Mouse (Mus musculus): ENCODE data around the gene Amt. TPM values are rescaled to one million over a fixed set of nuclear protein-coding genes. Genes with fewer than 3 reads are reported as not detected.

Amt gene
- polyA plus RNA-seq, 1 experiment from 2014 or later: 10.9 TPM

GRCm38 (mm10) chr9:108340258-108341138 lies 43.8 kb downstream of the Amt start:
- Histone ChIP-seq H3K36me3 (peaks cover 21% of the 10 kb centered on the region), H3K9me3 (no peaks in the 10 kb centered on the region), H3K27ac (replicated peaks) (peak overlapping the region; percentile 97), H3K4me1 (peaks cover 37% of the 10 kb centered on the region), H3K9ac (peak overlapping the region; percentile 97), H3K27me3 (replicated peaks) (no peaks in the 10 kb centered on the region), H3K4me3 (peak overlapping the region; percentile 87), H3K4me2 (peak overlapping the region; percentile 87)
- peak; percentile 4; the same call in 1 of the 2 replicates for ATAC-seq (ENCODE audit: extremely low read depth, insufficient number of reproducible peaks, low FRiP score, low TSS enrichment)
- WGBS: 45% methylated on average over 10 of the region's 10 CpGs

GRCm38 (mm10) chr9:108341139-108341475 lies 44.5 kb downstream of the Amt start:
- H3K4me2 ChIP-seq: peak overlapping the region; percentile 87
- H3K36me3 ChIP-seq: peaks cover 15% of the 10 kb centered on the region
- peak overlapping the region; percentile 97 for H3K9ac ChIP-seq
- peak overlapping the region; percentile 87 for H3K4me3 ChIP-seq
- H3K4me1 ChIP-seq: peaks cover 40% of the 10 kb centered on the region
- no peak for ATAC-seq (ENCODE audit: extremely low read depth, insufficient number of reproducible peaks, low FRiP score, low TSS enrichment)
- H3K27ac ChIP-seq (replicated peaks): peak overlapping the region; percentile 97
- no peaks in the 10 kb centered on the region for H3K9me3 ChIP-seq
- no peaks in the 10 kb centered on the region for H3K27me3 ChIP-seq (replicated peaks)
- WGBS: 80% methylated on average over 5 of the region's 5 CpGs

- Histone ChIP-seq H3K36me3 (peaks cover 10% of the 10 kb centered on the region), H3K4me1 (peaks cover 44% of the 10 kb centered on the region), H3K4me2 (peak overlapping the region; percentile 87), H3K4me3 (peak overlapping the region; percentile 87), H3K9me3 (no peaks in the 10 kb centered on the region), H3K27me3 (replicated peaks) (no peaks in the 10 kb centered on the region), H3K27ac (replicated peaks) (peak overlapping the region; percentile 97), H3K9ac (peak overlapping the region; percentile 97; the same call in 1 of the 2 replicates)
- ATAC-seq (ENCODE audit: extremely low read depth, insufficient number of reproducible peaks, low FRiP score, low TSS enrichment): no peak
Observed at GRCm38 (mm10) chr9:108341801-108342200, 45.1 kb downstream of the Amt start.

GRCm38 (mm10) chr9:108342301-108342831 lies 45.7 kb downstream of the Amt start:
- Histone ChIP-seq H3K9ac (peak overlapping the region; percentile 59; the same call in 1 of the 2 replicates), H3K4me1 (peaks cover 47% of the 10 kb centered on the region), H3K9me3 (no peaks in the 10 kb centered on the region), H3K27ac (replicated peaks) (peak overlapping the region; percentile 97; the same call in 1 of the 2 replicates), H3K27me3 (replicated peaks) (no peaks in the 10 kb centered on the region), H3K4me3 (peak overlapping the region; percentile 87), H3K36me3 (peaks cover 10% of the 10 kb centered on the region), H3K4me2 (peak overlapping the region; percentile 87)
- ATAC-seq (ENCODE audit: extremely low read depth, insufficient number of reproducible peaks, low FRiP score, low TSS enrichment): no peak
- WGBS: 49% methylated on average over 5 of the region's 5 CpGs

GRCm38 (mm10) chr9:108343331-108343730 lies 46.7 kb downstream of the Amt start:
- ATAC-seq (ENCODE audit: extremely low read depth, insufficient number of reproducible peaks, low FRiP score, low TSS enrichment): no peak
- peaks cover 2% of the 10 kb centered on the region; the same call in 1 of the 2 replicates for H3K36me3 ChIP-seq
- no peaks in the 10 kb centered on the region for H3K27me3 ChIP-seq (replicated peaks)
- peak overlapping the region; percentile 33; the same call in 1 of the 2 replicates for H3K4me2 ChIP-seq
- no peaks in the 10 kb centered on the region for H3K9me3 ChIP-seq
- H3K9ac ChIP-seq: 0 out of 2 replicates have a peak overlapping the region, but pooled peaks have one; percentile 19
- WGBS: 91% methylated on average over 3 of the region's 3 CpGs
- no peak overlapping the region for H3K4me3 ChIP-seq
- no peak overlapping the region; the same call in 1 of the 2 replicates for H3K27ac ChIP-seq (replicated peaks)
- peaks cover 42% of the 10 kb centered on the region for H3K4me1 ChIP-seq

GRCm38 (mm10) chr9:108343835-108344234 lies 47.2 kb downstream of the Amt start:
- Histone ChIP-seq H3K4me3 (no peak overlapping the region), H3K27ac (replicated peaks) (no peak overlapping the region; the same call in 1 of the 2 replicates), H3K9ac (no peak overlapping the region), H3K4me2 (peak overlapping the region; percentile 33), H3K36me3 (no peaks in the 10 kb centered on the region), H3K9me3 (no peaks in the 10 kb centered on the region), H3K27me3 (replicated peaks) (no peaks in the 10 kb centered on the region), H3K4me1 (peaks cover 42% of the 10 kb centered on the region)
- WGBS: 96% methylated on average over 1 of the region's 1 CpGs
- no peak for ATAC-seq (ENCODE audit: extremely low read depth, insufficient number of reproducible peaks, low FRiP score, low TSS enrichment)

- ATAC-seq (ENCODE audit: extremely low read depth, insufficient number of reproducible peaks, low FRiP score, low TSS enrichment): no peak
- WGBS: 67% methylated on average over 4 of the region's 4 CpGs
- Histone ChIP-seq H3K9me3 (no peaks in the 10 kb centered on the region), H3K27me3 (replicated peaks) (no peaks in the 10 kb centered on the region), H3K9ac (no peak overlapping the region), H3K36me3 (no peaks in the 10 kb centered on the region), H3K4me3 (no peak overlapping the region), H3K4me2 (0 out of 2 replicates have a peak overlapping the region, but pooled peaks have one; percentile 16), H3K27ac (replicated peaks) (no peak overlapping the region), H3K4me1 (peaks cover 47% of the 10 kb centered on the region)
Observed at GRCm38 (mm10) chr9:108344471-108344870, 47.8 kb downstream of the Amt start.

GRCm38 (mm10) chr9:108347024-108347423 lies 50.4 kb downstream of the Amt start:
- Histone ChIP-seq H3K9ac (peak overlapping the region; percentile 94), H3K36me3 (peaks cover 22% of the 10 kb centered on the region), H3K27me3 (replicated peaks) (no peaks in the 10 kb centered on the region), H3K9me3 (no peaks in the 10 kb centered on the region), H3K27ac (replicated peaks) (peak overlapping the region; percentile 96), H3K4me2 (peak overlapping the region; percentile 89), H3K4me3 (peak overlapping the region; percentile 92), H3K4me1 (peaks cover 28% of the 10 kb centered on the region)
- WGBS: 7% methylated on average over 11 of the region's 11 CpGs
- no peak for ATAC-seq (ENCODE audit: extremely low read depth, insufficient number of reproducible peaks, low FRiP score, low TSS enrichment)

- no peaks in the 10 kb centered on the region for H3K27me3 ChIP-seq (replicated peaks)
- H3K4me3 ChIP-seq: peak within 1 kb of the TSS; percentile 92
- no peaks in the 10 kb centered on the region for H3K9me3 ChIP-seq
- peak within 1 kb of the TSS; percentile 94 for H3K9ac ChIP-seq
- peaks cover 24% of the 10 kb centered on the region for H3K4me1 ChIP-seq
- peak within 1 kb of the TSS; percentile 89 for H3K4me2 ChIP-seq
- H3K27ac ChIP-seq (replicated peaks): peak within 1 kb of the TSS; percentile 96
- under 1% methylated on average over 74 of the region's 75 CpGs for WGBS
- ATAC-seq (ENCODE audit: extremely low read depth, insufficient number of reproducible peaks, low FRiP score, low TSS enrichment): peak; percentile 87
- H3K36me3 ChIP-seq: peaks cover 29% of the 10 kb centered on the region
Observed at GRCm38 (mm10) chr9:108347540-108348289, 51.1 kb downstream of the Amt start, which contains the start of gene Usp4. Gene Usp4 (plus strand): TSS chr9:108347853.

GRCm38 (mm10) chr9:108348290-108348680 lies 51.6 kb downstream of the Amt start:
- Histone ChIP-seq H3K27me3 (replicated peaks) (no peaks in the 10 kb centered on the region), H3K4me2 (peak overlapping the region; percentile 89), H3K4me1 (peaks cover 24% of the 10 kb centered on the region), H3K36me3 (peaks cover 35% of the 10 kb centered on the region), H3K4me3 (peak overlapping the region; percentile 92), H3K27ac (replicated peaks) (peak overlapping the region; percentile 96), H3K9ac (peak overlapping the region; percentile 94), H3K9me3 (no peaks in the 10 kb centered on the region)
- 5% methylated on average over 14 of the region's 14 CpGs for WGBS
- ATAC-seq (ENCODE audit: extremely low read depth, insufficient number of reproducible peaks, low FRiP score, low TSS enrichment): no peak

GRCm38 (mm10) chr9:108349727-108350126 lies 53.1 kb downstream of the Amt start:
- no peaks in the 10 kb centered on the region for H3K27me3 ChIP-seq (replicated peaks)
- H3K4me3 ChIP-seq: no peak overlapping the region
- 87% methylated on average over 4 of the region's 4 CpGs for WGBS
- H3K9me3 ChIP-seq: no peaks in the 10 kb centered on the region
- H3K9ac ChIP-seq: no peak overlapping the region
- H3K27ac ChIP-seq (replicated peaks): no peak overlapping the region
- peaks cover 24% of the 10 kb centered on the region for H3K4me1 ChIP-seq
- no peak for ATAC-seq (ENCODE audit: extremely low read depth, insufficient number of reproducible peaks, low FRiP score, low TSS enrichment)
- H3K36me3 ChIP-seq: peaks cover 49% of the 10 kb centered on the region
- H3K4me2 ChIP-seq: peak overlapping the region; percentile 89
